Mouse (Mus musculus): ENCODE measurements around the gene Hils1.

Hils1 gene

GRCm38 (mm10) chr11:94990102-94990748 is 22.8 kb downstream of the Hils1 start:
- DNase-seq: no peak

- DNase-seq: peak; percentile 91 to 92
Measured at GRCm38 (mm10) chr11:94990749-94991577, 23.6 kb downstream of the Hils1 start, which contains the start of gene Ppp1r9b. Gene Ppp1r9b (plus strand): TSS chr11:94991035.

GRCm38 (mm10) chr11:94991641-94992479 is 24.5 kb downstream of the Hils1 start:
- DNase-seq: peak in 1 of 2 experiments; percentile 44

GRCm38 (mm10) chr11:94992480-94992753 is 25.0 kb downstream of the Hils1 start:
- DNase-seq: no peak

GRCm38 (mm10) chr11:94992754-94993606 is 25.6 kb downstream of the Hils1 start:
- peak; percentile 62 to 68 for DNase-seq

- no peak for DNase-seq
Measured at GRCm38 (mm10) chr11:94994208-94994814, 26.9 kb downstream of the Hils1 start.

- DNase-seq: no peak
Measured at GRCm38 (mm10) chr11:94994947-94995772, 27.8 kb downstream of the Hils1 start.

GRCm38 (mm10) chr11:94996101-94996500 is 28.7 kb downstream of the Hils1 start:
- no peak for DNase-seq

- no peak for DNase-seq
Measured at GRCm38 (mm10) chr11:94996984-94997383, 29.6 kb downstream of the Hils1 start.

- no peak for DNase-seq
Measured at GRCm38 (mm10) chr11:94997596-94997995, 30.2 kb downstream of the Hils1 start.

- no peak for DNase-seq
Measured at GRCm38 (mm10) chr11:94998041-94998531, 30.7 kb downstream of the Hils1 start.

GRCm38 (mm10) chr11:95000128-95000527 is 32.7 kb downstream of the Hils1 start:
- DNase-seq: no peak

- peak; percentile 56 to 62 for DNase-seq
Measured at GRCm38 (mm10) chr11:95000548-95000947, 33.2 kb downstream of the Hils1 start.

GRCm38 (mm10) chr11:95001058-95001457 is 33.7 kb downstream of the Hils1 start:
- peak; percentile 64 to 73 for DNase-seq

- DNase-seq: no peak
Measured at GRCm38 (mm10) chr11:95001584-95002347, 34.4 kb downstream of the Hils1 start.

- DNase-seq: no peak
Measured at GRCm38 (mm10) chr11:95002705-95003104, 35.3 kb downstream of the Hils1 start.

- DNase-seq: no peak
Measured at GRCm38 (mm10) chr11:95004136-95004936, 36.9 kb downstream of the Hils1 start.

GRCm38 (mm10) chr11:95004937-95005198 is 37.5 kb downstream of the Hils1 start:
- DNase-seq: no peak

GRCm38 (mm10) chr11:95006038-95006437 is 38.6 kb downstream of the Hils1 start:
- no peak for DNase-seq
